ENCODE assay signal across 8 mouse cellular contexts in genomic region chr14:46883068-46883870, GRCm38 (mm10). TPM values are rescaled to one million over a fixed set of nuclear protein-coding genes. Genes with fewer than 3 reads are reported as not detected.
DNase-seq lines count a peak whose midpoint lies in the region; ATAC-seq and TF ChIP-seq lines count a peak whose summit lies in the region.

No protein-coding gene starts in this region.

- ATAC-seq in forebrain, embryonic 11.5 days (replicated peaks; ENCODE audit: low FRiP score): peak; percentile 30
- ATAC-seq in heart, embryonic 15.5 days (replicated peaks; ENCODE audit: insufficient number of reproducible peaks, insufficient read depth, low FRiP score, low read depth): peak; percentile 11; the same call in 1 of the 2 replicates
- ATAC-seq in liver, embryonic 15.5 days (ENCODE audit: insufficient read depth): no peak

- WGBS in forebrain, embryonic 11.5 days: under 1% methylated on average over 66 of the region's 70 CpGs
- under 1% methylated on average over 69 of the region's 70 CpGs for WGBS in heart, embryonic 15.5 days
- under 1% methylated on average over 69 of the region's 70 CpGs for WGBS in liver, embryonic 15.5 days (ENCODE audit: insufficient replicate concordance)
- WGBS in olfactory bulb, adult 2 months: under 1% methylated on average over 69 of the region's 70 CpGs

- peak overlapping the region; percentile 58 for H3K4me3 ChIP-seq in forebrain, embryonic 11.5 days (ENCODE audit: low read depth, low read length)
- peak overlapping the region; percentile 80 for H3K4me3 ChIP-seq in heart, embryonic 15.5 days
- H3K4me3 ChIP-seq in liver, embryonic 15.5 days (replicated peaks): peak overlapping the region; percentile 51
- H3K4me3 ChIP-seq in olfactory bulb, adult 2 months (ENCODE audit: insufficient read depth, low read depth, low read length): peak overlapping the region; percentile 72

- DNase-seq in B cell, adult 2 months: peak; percentile 18 to 38
- DNase-seq in adrenal gland, postnatal 36 days: peak; percentile 61 to 69
- DNase-seq in forebrain, embryonic 11.5 days (ENCODE audit: low spot score): peak; percentile 82
- DNase-seq in kidney, postnatal 25 days: peak; percentile 51 to 65
- peak; percentile 25 for DNase-seq in urinary bladder, postnatal 10 days (ENCODE audit: low spot score)

- H3K9me3 ChIP-seq in forebrain, embryonic 11.5 days (ENCODE audit: control insufficient read depth, low read length): no peaks in the 10 kb centered on the region
- no peaks in the 10 kb centered on the region for H3K9me3 ChIP-seq in heart, embryonic 15.5 days (replicated peaks)
- no peaks in the 10 kb centered on the region for H3K9me3 ChIP-seq in liver, embryonic 15.5 days (replicated peaks)

- H3K9ac ChIP-seq in forebrain, embryonic 11.5 days (ENCODE audit: low read length): peak overlapping the region; percentile 71
- peak overlapping the region; percentile 97 for H3K9ac ChIP-seq in heart, embryonic 15.5 days
- H3K9ac ChIP-seq in liver, embryonic 15.5 days: no peak overlapping the region

- no peaks in the 10 kb centered on the region for H3K36me3 ChIP-seq in forebrain, embryonic 11.5 days (ENCODE audit: control insufficient read depth, insufficient read depth, low read length)
- H3K36me3 ChIP-seq in heart, embryonic 15.5 days: no peaks in the 10 kb centered on the region; the same call in 1 of the 2 replicates
- no peaks in the 10 kb centered on the region for H3K36me3 ChIP-seq in liver, embryonic 15.5 days (replicated peaks)

- TF ChIP-seq CTCF in olfactory bulb, adult 2 months (IDR thresholded peaks at IDR 0.05; ENCODE audit: insufficient read depth, low read depth, low read length): no peak

- no peaks in the 10 kb centered on the region; the same call in 1 of the 2 replicates for H3K27me3 ChIP-seq in forebrain, embryonic 11.5 days (ENCODE audit: control insufficient read depth, insufficient read depth, low read length)
- H3K27me3 ChIP-seq in heart, embryonic 15.5 days: no peaks in the 10 kb centered on the region
- peaks cover 85% of the 10 kb centered on the region for H3K27me3 ChIP-seq in liver, embryonic 15.5 days

- peaks cover 12% of the 10 kb centered on the region; the same call in 1 of the 2 replicates for H3K4me1 ChIP-seq in forebrain, embryonic 11.5 days (replicated peaks; ENCODE audit: control insufficient read depth, insufficient read depth, low read length)
- H3K4me1 ChIP-seq in heart, embryonic 15.5 days (replicated peaks): peaks cover 32% of the 10 kb centered on the region
- peaks cover 14% of the 10 kb centered on the region for H3K4me1 ChIP-seq in liver, embryonic 15.5 days (replicated peaks)
- peaks cover 16% of the 10 kb centered on the region for H3K4me1 ChIP-seq in olfactory bulb, adult 2 months (ENCODE audit: control insufficient read depth, insufficient read depth, low read length)

- peak overlapping the region; percentile 80 for H3K4me2 ChIP-seq in forebrain, embryonic 11.5 days (ENCODE audit: low read depth, low read length, severe bottlenecking)
- peak overlapping the region; percentile 92 for H3K4me2 ChIP-seq in heart, embryonic 15.5 days
- H3K4me2 ChIP-seq in liver, embryonic 15.5 days: peak overlapping the region; percentile 70

- TF ChIP-seq POLR2A in olfactory bulb, adult 2 months (IDR thresholded peaks at IDR 0.05; ENCODE audit: insufficient read depth, low read depth, low read length): 0 out of 2 replicates have a peak, but pooled peaks have one; percentile 2

- H3K27ac ChIP-seq in forebrain, embryonic 11.5 days (ENCODE audit: low read depth, low read length): peak overlapping the region; percentile 68
- H3K27ac ChIP-seq in heart, embryonic 15.5 days: peak overlapping the region; percentile 98
- H3K27ac ChIP-seq in liver, embryonic 15.5 days (replicated peaks): 0 out of 2 replicates have a peak overlapping the region, but pooled peaks have one; percentile 6
- peak overlapping the region; percentile 57 for H3K27ac ChIP-seq in olfactory bulb, adult 2 months (ENCODE audit: insufficient read depth, low read depth, low read length)

RNA-seq across cellular contexts. Expression of gene Samd4, which starts 0.6 kb away (rescaled TPM):
- total RNA-seq in adrenal gland, postnatal 36 days (2021): 10 to 100 TPM; 23.6 to 33.3 TPM
- polyA plus RNA-seq in forebrain, embryonic 11.5 days (2014; fragmentation: Nextera tagmentation; extraction: Ambion mirVana): 2.9 and 4.2 TPM in 2 replicates
- polyA plus RNA-seq in heart, embryonic 15.5 days (2015; fragmentation: Nextera tagmentation; extraction: Ambion mirVana): 15.3 and 17.6 TPM in 2 replicates
- polyA plus RNA-seq in liver, embryonic 15.5 days (2015; fragmentation: Nextera tagmentation; extraction: Ambion mirVana): 0.59 and 0.60 TPM in 2 replicates
- polyA plus RNA-seq in olfactory bulb, adult 2 months (2012; ENCODE audit: insufficient read depth, insufficient read length, low replicate concordance, missing spikeins): not detected in 2 replicates

RNA-seq across cellular contexts. Expression of gene Cgrrf1, which starts 51.3 kb away (rescaled TPM):
- total RNA-seq in adrenal gland, postnatal 36 days (2021): 10 to 100 TPM; 41.4 to 51.1 TPM
- polyA plus RNA-seq in forebrain, embryonic 11.5 days (2014; fragmentation: Nextera tagmentation; extraction: Ambion mirVana): 30.2 and 33.9 TPM in 2 replicates
- 24.0 and 26.6 TPM in 2 replicates for polyA plus RNA-seq in heart, embryonic 15.5 days (2015; fragmentation: Nextera tagmentation; extraction: Ambion mirVana)
- polyA plus RNA-seq in liver, embryonic 15.5 days (2015; fragmentation: Nextera tagmentation; extraction: Ambion mirVana): 17.7 and 18.7 TPM in 2 replicates
- not detected in 2 replicates for polyA plus RNA-seq in olfactory bulb, adult 2 months (2012; ENCODE audit: insufficient read depth, insufficient read length, low replicate concordance, missing spikeins)

Comparison
In these comparisons a context has a peak if more than half of its experiments do, and no peak if none do; other contexts are left out.
1. DNase-seq: peak in every context shown above with its lines; median percentile 82 in forebrain, embryonic 11.5 days; 65 in adrenal gland, postnatal 36 days; 58 in kidney, postnatal 25 days; 28 in B cell, adult 2 months; 25 in urinary bladder, postnatal 10 days.
2. H3K27ac ChIP-seq: peak in every context shown above with its lines; median percentile 98 in heart, embryonic 15.5 days; 68 in forebrain, embryonic 11.5 days; 57 in olfactory bulb, adult 2 months; 6 in liver, embryonic 15.5 days.
3. RNA of gene Cgrrf1, which starts 51.3 kb away (polyA plus RNA-seq): 30.2 to 33.9 TPM in forebrain, embryonic 11.5 days, 24.0 to 26.6 TPM in heart, embryonic 15.5 days and 17.7 to 18.7 TPM in liver, embryonic 15.5 days; not detected in olfactory bulb, adult 2 months; every median in the first group is over 10 times any median in the second.
4. Peak in every context shown above with its lines, with median percentiles within 50 percentile points of each other: H3K4me2 ChIP-seq and H3K4me3 ChIP-seq.